Mouse (Mus musculus): ENCODE measurements at regions not wholly inside any gene's neighbourhood (a gene's known extent, or its start where the extent isn't known, plus 50 kb on each side); places are given as distances from the start of the nearest gene placed in this dataset.

DNA sequence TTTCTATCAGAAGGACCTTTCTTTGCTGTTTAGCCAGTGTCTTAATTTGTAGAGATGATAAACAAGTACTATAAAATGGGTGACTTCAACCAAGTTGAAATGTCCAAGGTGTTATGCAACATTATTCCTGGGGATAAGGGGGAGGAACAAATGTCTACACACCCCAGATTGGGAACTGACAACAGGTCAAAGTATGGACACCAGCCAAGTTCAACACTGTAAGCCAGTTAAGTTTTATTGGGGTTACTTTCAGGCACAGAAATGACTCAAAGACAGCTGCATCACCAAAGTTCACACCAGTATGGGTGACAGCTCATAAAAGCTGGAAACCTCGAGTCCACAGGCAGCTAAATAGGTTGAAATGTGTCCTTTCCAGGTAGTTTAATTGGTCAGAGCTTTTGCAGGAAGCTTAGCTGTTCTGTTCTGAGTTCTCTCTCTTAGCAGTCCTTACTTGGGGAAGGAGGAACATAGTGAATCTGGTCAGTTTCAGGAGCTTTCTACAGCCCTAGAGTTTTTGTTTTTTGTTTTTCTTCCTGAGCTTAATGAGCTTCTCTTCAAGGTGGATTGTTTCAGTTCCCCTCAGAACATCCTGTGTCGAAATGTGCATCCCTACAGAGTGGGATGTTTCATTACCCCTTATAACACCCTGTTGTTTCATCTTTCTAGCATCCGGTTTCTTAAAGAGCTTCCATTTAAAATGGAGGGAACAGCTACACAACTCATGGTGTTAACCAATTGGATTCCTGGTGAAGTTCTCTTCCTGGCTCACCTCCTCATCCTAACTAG lies 279.2 kb upstream of the Cdyl start:
- no peak for DNase-seq (ENCODE audit: extremely low spot score in 1 of 2, low spot score in 1 of 2)

DNA sequence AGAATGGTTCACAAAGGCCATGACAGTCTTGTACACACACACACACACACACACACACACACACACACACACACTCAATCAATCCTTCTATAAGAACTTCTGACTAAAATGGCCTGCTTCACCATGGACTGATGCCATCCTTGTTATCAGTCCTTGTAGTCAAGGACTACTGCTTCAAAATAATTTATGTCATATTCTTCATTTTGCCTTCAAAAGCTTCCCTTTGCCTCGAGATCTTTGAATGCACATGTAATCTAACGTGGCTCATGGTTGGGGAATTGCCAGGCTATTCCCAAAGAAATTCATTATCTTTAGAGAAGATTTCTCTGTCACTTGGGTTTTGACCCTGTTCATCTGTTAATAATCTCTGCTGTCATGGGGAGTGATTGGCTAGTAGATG lies 278.0 kb upstream of the Cdyl start:
- no peak for DNase-seq (ENCODE audit: extremely low spot score in 1 of 2, low spot score in 1 of 2)

DNA sequence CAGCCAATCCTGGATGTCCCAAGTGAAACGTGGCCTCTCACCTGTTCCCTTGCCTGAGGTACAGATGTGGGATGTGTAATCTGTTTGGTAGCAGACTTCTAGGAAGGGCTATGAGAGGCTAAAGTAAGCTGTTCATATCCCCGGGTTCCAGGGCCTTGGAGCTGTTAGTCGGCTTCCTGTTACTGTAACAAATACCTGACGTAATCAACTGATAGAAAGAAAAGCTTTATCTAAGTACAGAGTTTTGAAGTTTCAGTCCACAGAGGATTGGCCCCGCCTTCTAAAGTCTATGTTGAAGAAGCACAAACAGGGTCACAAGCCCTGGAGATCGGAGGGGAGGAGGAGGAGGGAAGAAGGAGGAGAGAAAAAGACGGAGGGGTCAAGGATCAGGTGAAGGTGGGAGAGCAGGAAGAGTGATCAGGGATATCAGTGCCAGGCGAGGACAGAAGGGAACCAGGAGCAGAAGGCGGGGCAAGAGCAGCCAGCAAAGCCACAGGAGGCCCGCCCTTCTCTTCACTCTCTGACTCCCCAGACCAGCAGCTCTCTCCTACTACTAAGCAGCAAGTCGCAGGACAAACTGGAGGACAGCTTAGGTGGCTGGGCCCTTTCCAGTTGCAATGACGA lies 276.5 kb upstream of the Cdyl start:
- no peak for DNase-seq (ENCODE audit: extremely low spot score in 1 of 2, low spot score in 1 of 2)

DNA sequence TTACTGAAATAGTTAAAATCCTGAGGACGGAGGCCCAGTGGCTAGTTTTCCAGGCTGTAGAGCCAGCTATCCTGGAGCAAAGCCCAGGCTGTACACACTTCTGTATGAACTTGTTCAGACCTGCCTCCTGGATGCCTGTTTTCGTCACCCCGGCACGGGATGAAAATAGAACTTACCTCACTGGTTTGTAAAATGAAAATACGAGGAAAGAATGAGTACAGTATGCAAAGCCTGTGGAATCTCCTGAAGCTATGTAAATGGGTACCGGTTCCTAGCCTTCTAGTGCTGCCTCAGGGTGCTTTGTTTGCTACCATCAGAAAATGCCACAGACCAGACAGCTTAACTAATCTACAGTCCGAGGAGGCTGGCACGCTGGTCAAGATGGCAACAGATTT lies 276.0 kb upstream of the Cdyl start:
- no peak for DNase-seq (ENCODE audit: extremely low spot score in 1 of 2, low spot score in 1 of 2)

DNA sequence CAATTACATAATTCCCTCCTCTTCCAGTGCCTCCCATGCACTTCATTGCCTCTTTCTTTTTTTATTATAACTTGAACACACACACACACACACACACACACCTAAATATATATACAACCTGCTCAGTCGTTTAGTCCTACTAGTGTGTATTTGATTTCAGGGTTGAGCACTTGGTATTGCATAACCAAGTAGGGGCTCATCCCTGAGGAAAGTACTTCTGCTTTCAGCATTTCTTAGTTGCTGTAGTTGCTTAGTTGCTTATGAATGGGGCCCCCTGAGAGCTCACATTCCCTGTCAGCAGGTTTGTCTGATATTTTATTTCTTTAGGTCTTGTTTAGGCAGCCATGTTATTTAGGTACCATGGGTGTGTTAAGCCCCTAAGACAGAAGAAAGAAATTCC lies 271.3 kb upstream of the Cdyl start:
- no peak for DNase-seq (ENCODE audit: extremely low spot score in 1 of 2, low spot score in 1 of 2)

DNA sequence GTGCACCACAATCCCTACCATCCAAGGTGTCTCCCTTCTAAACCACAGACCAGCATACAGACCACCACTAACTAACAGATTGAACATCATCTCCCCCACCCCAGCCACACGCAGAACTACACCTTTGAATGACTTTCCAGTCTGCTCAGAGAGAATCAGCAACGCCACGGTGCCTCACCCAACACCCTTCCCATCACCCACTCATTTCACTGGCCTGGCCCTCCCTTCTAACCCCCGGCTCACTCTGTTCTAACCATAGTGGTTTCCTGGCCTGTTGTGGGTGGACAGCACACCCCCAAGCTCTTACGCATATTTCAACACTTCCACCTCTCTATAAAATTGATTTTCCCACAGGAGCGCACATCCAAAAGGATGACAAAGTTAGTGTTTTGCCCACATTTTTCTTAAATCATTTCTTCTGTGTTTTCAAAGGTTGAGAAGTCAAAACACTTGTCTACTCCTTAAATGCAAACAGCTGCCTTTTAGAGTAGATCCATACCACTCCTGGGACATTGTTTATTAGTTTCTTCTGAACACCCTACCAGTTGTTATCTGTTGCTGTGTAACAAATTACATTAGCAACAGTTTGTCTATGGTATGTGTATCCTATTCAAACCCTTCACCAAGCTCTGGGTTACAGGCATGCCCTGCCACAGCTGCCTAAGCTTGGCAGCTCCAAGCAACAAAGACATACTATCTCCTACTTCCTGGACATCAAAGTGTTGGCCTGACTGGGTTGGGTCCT lies 269.7 kb upstream of the Cdyl start:
- DNase-seq (ENCODE audit: extremely low spot score in 1 of 2, low spot score in 1 of 2): no peak

DNA sequence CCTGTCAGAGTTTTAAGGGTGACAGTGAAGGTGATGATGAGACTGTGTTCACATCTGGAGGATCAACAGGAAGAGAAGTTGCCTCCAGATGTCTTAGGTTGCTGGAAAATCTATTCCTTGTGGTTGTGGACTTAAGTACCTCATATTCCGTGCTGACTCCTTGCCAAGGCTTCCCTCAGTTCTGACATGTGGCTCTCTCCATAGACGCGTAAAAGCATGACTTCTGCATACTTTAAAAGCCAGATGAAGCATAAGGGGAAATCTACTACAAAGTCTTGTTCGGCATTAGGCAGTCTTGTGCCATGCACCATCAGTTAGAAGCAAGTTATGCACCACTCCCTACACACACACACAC lies 269.1 kb upstream of the Cdyl start:
- DNase-seq (ENCODE audit: extremely low spot score in 1 of 2, low spot score in 1 of 2): no peak

DNA sequence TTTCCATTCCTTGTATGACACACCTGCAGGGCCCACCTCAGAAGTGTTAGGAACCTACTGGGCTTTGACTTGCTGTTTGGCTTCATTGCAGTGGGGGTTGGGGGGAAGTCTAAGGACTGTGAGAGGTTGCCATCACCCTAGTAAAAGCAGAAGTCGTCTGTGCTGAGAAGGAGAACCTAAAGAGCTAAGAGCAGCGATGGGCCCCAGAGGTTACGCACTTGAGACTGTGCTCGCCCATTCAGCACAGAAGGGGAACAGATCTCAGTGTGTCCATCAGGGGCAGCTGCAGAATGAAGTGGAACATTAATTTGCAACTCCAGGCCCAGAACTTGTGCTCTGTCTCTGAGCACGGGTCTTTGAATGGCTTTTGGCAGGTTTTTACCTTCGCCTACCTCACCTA lies 267.5 kb upstream of the Cdyl start:
- no peak for DNase-seq (ENCODE audit: extremely low spot score in 1 of 2, low spot score in 1 of 2)

DNA sequence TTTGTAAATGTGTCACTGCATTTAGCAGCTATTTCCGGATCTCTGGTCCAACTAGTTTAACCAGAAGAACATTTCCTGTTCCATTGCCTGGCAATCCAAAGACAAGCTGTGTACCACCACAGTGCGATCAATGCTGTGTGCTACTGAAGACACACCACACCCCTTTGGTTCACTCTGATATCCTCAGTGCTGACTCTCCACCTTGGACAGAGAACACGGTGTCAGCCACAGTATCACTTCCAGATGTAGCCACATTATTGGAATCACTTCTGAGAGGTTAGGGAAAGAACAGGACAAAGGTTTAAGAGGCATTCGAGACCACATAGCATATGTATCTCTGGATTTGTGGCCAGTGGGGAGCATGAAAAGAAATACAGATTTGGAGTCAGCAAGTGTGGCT lies 264.4 kb upstream of the Cdyl start:
- DNase-seq (ENCODE audit: extremely low spot score in 1 of 2, low spot score in 1 of 2): no peak

DNA sequence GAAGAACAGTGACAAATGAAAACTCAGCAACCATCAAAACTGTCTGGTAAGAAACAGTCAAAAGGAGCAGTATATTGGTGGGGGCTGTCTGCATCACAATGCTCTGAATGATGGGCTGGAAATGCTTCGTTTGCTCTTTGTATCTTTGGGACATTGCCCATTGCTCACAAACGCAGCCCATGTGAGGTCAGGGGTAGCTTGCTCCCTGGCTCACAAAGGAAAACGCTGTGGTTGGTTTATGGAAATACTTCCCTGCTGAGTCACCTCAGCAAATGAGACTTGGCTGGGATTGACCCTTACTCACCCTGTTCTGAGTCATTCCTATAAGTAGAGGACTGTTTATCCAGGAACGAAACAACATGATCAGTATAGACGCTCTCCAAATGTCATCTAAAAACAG lies 264.0 kb upstream of the Cdyl start:
- DNase-seq (ENCODE audit: extremely low spot score in 1 of 2, low spot score in 1 of 2): no peak

DNA sequence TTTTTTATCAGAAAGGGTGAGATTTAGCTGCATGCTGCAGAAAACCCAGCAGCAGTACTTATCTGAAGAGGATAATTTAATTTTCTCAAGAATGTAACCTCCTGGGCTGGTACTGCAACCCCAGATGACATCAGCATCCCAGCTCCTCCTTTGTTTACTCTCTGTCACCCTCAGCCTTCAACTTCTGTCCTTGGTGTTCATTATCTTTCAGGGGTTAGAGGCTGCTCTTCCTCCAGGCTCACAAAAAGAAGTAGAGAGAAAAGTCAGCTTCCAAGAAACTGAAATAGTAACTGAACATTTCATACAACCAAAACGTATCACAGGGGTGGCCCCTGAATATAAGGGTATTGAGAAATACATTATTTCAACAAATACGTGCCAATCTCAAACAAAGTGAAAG lies 262.5 kb upstream of the Cdyl start:
- DNase-seq (ENCODE audit: extremely low spot score in 1 of 2, low spot score in 1 of 2): no peak

DNA sequence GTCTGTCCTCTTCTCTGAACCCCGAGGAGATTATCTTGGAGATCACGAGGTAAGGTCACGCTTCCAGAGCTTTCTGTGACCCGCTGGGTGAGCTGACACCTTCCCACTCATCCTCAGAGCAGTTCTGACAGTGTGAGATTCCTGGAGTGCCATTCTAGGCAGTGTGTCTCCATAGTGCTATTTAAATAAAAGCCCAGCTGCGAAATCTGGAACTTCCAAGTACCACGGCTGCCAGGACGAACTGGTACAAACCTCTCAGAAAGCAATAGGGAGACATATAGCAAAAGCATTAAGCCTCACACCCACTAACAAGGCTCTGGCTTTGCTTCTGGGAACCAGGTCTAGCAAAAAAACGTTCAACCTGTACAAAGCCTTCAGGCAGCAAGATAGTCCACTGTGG lies 261.4 kb upstream of the Cdyl start:
- DNase-seq (ENCODE audit: extremely low spot score in 1 of 2, low spot score in 1 of 2): peak; percentile 21 to 36

DNA sequence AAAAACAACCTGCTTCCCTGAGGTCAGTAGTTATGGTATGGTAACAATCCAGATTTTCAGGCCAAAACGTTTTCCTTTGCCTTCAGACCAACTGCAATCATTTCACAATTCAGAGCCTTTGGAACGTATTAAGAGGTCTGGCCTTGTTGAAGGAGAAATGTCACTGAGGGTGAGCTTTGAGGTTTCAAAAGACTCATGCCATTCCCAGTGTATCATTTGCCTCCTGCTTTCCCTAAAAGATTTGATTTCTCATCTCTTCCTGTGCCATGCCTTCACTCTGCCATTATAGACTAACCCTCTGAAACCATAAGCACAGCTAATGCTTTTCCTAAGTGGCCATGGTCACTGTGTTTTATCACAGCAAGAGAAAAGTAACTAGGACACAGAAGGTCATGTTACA lies 256.8 kb upstream of the Cdyl start:
- no peak for DNase-seq (ENCODE audit: extremely low spot score in 1 of 2, low spot score in 1 of 2)

DNA sequence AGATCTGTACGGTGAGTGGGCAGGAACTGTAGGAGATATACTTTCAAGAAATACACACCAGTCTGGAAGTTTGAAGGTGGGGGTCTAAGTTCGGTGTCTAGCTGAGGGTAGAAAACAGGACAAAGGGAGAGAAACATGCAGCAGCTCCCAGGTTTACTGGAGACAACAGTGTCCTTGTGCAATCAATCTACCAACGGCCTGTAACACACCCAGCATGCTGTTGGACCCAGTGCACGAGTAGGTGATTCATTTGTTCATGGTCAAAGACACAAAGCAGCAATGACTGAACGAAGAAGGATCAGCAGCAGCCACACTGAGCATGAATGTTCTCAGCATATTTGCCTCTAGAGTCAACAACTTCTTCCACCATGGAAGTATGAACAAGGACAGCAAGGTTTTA lies 255.2 kb upstream of the Cdyl start:
- DNase-seq (ENCODE audit: extremely low spot score in 1 of 2, low spot score in 1 of 2): no peak

DNA sequence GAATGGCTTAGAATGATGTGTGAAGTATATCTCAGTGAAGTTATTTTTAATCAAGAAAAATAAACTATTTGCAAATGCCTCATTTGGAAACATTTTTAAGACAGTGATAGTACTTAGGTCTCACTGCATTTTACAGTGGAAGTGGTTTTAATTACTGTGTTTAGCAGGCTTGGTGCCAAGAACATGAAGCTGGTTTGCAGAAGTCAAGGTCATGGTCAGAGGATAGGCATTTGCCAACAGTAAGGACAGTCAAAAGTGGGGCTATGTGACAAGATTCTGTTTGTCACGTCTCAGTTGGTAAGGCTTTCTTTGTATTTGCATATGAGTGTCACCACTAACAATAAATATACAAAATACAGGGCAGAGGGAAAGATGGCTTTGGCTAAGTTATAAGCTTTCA lies 254.2 kb upstream of the Cdyl start:
- DNase-seq (ENCODE audit: extremely low spot score in 1 of 2, low spot score in 1 of 2): no peak

DNA sequence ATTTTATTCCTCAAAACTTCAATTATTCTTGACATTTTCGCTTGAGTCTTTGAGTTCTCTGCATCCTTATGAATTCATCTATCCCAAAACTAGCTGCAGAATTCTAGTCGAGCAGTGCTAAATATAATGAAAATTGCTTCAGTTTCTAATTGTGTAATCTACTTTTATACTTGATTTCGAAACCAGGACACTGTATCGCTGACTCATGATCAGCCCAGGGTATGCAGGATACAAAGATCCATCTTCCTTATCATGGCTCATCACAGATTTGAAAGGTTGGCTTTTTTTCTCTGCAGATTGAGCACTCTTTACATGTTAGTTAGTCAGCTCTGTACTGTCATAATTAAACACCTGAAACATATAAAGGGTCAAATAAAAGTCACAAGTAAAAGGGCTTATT lies 242.1 kb upstream of the Cdyl start:
- peak in 1 of 2 experiments; percentile 5 for DNase-seq (ENCODE audit: extremely low spot score in 1 of 2, low spot score in 1 of 2)

DNA sequence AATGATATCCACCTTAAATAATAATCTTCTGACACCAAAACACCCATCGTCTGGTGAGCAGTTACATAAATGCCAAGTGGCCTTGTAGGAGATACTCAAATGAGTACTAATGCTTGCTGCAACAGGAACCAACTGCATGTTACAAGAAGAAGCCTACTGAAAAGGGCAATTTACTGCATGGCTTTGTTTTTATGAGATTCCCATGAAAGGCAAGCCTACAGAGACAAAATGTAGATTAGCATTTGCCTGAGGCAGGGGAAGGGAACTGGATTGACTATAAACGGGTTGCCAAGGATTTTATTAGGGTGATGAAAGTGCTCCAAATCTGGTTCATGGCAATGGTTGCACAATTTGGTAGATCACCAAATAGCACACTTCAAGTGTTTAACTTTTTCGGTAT lies 239.6 kb upstream of the Cdyl start:
- DNase-seq (ENCODE audit: extremely low spot score in 1 of 2, low spot score in 1 of 2): no peak

DNA sequence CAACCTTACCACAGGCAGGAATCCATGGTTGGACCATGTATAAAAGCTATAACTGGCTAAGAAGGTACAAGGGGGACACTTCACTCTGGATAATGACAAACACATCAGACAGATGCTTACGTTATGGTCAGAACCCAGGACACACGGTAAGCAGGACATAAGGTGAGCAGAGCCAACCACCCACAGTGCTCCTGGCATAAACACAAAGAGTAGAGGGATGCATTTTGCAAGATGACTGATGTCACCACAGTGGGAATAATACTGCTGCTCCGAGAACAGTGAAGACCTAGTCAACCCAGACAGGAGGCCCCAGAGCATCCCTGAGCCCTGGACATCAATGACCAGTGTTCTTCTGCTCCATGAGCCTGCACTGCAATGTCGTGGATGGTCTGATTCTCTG lies 233.6 kb upstream of the Cdyl start:
- no peak for DNase-seq (ENCODE audit: extremely low spot score in 1 of 2, low spot score in 1 of 2)

DNA sequence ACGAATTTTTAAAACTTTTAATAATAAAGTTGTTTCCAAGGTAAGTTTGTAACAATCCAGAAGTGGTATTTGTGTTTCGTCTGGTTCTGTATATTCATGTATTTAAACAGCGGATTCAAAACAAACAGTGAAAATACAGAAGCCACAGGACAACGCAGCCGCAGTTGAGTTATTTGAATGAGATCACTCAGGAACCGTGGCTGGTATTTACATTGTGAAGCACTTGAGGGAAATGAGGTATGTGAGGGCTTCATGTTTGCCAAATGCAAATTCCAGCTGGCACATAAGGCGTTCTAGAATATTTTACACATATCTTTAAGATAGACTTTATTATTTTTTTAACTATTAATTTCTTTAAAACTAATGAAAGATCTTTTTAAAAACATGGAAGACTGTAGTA lies 224.5 kb upstream of the Cdyl start:
- DNase-seq (ENCODE audit: extremely low spot score in 1 of 2, low spot score in 1 of 2): no peak

DNA sequence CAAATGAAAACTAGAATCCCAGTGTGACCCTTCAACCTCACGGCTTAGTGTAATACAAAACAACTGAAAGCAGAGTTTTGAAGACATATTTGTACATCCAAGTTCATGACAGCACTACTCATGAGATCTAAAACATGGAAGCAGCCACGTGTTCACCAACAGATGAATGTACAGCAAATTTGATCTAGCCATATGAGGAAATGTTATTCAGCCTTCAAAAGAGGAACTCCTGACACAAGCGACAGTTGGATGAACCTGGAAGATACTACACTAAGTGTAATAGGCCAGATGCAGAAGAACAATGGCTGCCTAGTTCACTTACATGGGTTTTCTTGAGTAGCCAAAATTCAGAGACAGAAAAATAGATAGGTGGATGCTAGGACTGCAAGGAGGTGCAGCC lies 212.0 kb upstream of the Cdyl start:
- DNase-seq (ENCODE audit: extremely low spot score in 1 of 2, low spot score in 1 of 2): no peak

DNA sequence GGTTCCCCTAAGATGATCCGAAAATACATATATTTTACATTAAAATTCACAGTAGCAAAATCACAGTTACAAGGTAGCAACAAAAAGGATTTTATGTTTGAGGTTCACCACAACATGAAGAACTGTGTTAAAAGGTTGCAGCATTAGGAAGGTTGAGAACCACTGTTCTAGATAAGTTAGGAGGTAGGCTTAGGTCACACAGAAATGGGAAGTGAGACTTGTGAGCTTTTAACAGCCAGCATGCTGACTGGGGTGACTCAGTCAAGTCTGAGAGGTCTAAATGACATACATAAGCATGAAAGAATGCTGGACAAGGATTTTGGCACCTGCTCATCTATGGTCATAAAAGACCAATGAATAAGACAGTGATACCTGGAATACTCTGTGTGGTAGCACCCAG lies 207.2 kb upstream of the Cdyl start:
- DNase-seq (ENCODE audit: extremely low spot score in 1 of 2, low spot score in 1 of 2): no peak

Measured in frontal cortex, adult 2 months (tissue).